Mouse (Mus musculus): ENCODE data around the gene Ncor2. TPM values are rescaled to one million over a fixed set of nuclear protein-coding genes. Genes with fewer than 3 reads are reported as not detected.

Gene Ncor2
- polyA plus RNA-seq, 1 experiment from 2014 or later = 23.6 TPM

DNA sequence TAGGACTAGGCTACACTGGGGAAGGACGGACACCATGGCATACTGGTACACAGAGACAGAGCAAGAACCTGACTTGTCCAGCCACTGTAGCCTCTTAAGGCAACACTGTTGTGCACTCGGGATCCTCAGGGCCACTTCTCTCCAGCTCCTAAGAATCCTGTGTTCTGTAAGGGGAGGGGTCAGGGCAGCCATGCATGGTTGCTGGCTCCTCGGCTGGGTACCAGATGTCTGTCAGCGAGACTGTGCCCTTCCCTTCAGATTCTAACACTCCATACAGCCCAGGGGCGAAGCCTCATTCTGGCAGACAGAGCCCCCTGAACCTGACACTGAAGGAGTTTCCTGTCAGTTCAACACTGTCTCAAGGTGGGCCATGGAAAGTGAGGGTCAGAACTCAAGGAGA is 109.6 kb downstream of the Ncor2 start:
- no peak for ATAC-seq (ENCODE audit: insufficient number of reproducible peaks, low FRiP score, low TSS enrichment, low read depth)
- Histone ChIP-seq H3K27ac (replicated peaks; ENCODE audit: low read depth, low read length) (0 out of 2 replicates have a peak overlapping the region, but pooled peaks have one; percentile 15), H3K4me3 (ENCODE audit: low read depth, low read length) (no peak overlapping the region), H3K4me2 (ENCODE audit: low read depth, severe bottlenecking) (no peak overlapping the region), H3K36me3 (ENCODE audit: control insufficient read depth, insufficient read depth, low read length) (peaks cover 12% of the 10 kb centered on the region), H3K9me3 (ENCODE audit: control insufficient read depth, low read length) (no peaks in the 10 kb centered on the region), H3K27me3 (ENCODE audit: control insufficient read depth, insufficient read depth, low read length) (no peaks in the 10 kb centered on the region), H3K4me1 (ENCODE audit: control insufficient read depth, insufficient read depth, low read length) (peaks cover 39% of the 10 kb centered on the region), H3K9ac (ENCODE audit: low read length) (no peak overlapping the region)
- WGBS = 40% methylated on average over 5 of the region's 5 CpGs
- DNase-seq (ENCODE audit: low spot score) = peak; percentile 49

- Histone ChIP-seq H3K36me3 (ENCODE audit: control insufficient read depth, insufficient read depth, low read length) (peaks cover 11% of the 10 kb centered on the region), H3K4me2 (ENCODE audit: low read depth, severe bottlenecking) (no peak overlapping the region; the same call in 1 of the 2 replicates), H3K9me3 (ENCODE audit: control insufficient read depth, low read length) (no peaks in the 10 kb centered on the region), H3K27me3 (ENCODE audit: control insufficient read depth, insufficient read depth, low read length) (no peaks in the 10 kb centered on the region), H3K4me3 (ENCODE audit: low read depth, low read length) (no peak overlapping the region), H3K27ac (replicated peaks; ENCODE audit: low read depth, low read length) (peak overlapping the region; percentile 79), H3K4me1 (ENCODE audit: control insufficient read depth, insufficient read depth, low read length) (peaks cover 39% of the 10 kb centered on the region), H3K9ac (ENCODE audit: low read length) (peak overlapping the region; percentile 31)
- 19% methylated on average over 15 of the region's 16 CpGs for WGBS
- DNase-seq (ENCODE audit: low spot score) = peak; percentile 57
- ATAC-seq (ENCODE audit: insufficient number of reproducible peaks, low FRiP score, low TSS enrichment, low read depth) = peak; percentile 61; the same call in 1 of the 2 replicates
Measured at GRCm38 (mm10) chr5:125068371-125068951, 110.6 kb downstream of the Ncor2 start.

DNA sequence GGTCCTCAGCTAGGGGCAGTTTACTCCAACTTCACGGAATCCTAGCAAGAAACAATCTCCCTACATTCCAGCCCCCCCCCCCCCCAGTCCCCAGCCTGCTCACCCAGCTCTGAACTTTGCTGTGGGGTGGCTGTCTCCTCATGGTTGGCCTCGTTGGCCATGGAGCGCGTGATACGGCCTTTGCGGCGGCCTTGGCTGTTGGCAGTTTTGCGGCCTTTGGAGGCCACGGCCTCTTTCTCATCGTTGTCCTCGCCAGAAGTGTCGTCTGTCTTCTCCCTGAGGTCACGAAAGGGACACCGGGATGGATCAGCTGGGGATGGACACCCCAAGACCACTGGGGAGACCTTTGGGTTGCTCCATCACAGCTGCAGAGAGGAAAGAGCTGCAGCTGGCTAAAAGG is 111.3 kb downstream of the Ncor2 start:
- ATAC-seq (ENCODE audit: insufficient number of reproducible peaks, low FRiP score, low TSS enrichment, low read depth) = no peak
- H3K9me3 ChIP-seq (ENCODE audit: control insufficient read depth, low read length) = no peaks in the 10 kb centered on the region
- no peaks in the 10 kb centered on the region for H3K27me3 ChIP-seq (ENCODE audit: control insufficient read depth, insufficient read depth, low read length)
- H3K36me3 ChIP-seq (ENCODE audit: control insufficient read depth, insufficient read depth, low read length) = peaks cover 11% of the 10 kb centered on the region; the same call in 1 of the 2 replicates
- H3K4me2 ChIP-seq (ENCODE audit: low read depth, severe bottlenecking) = no peak overlapping the region
- DNase-seq (ENCODE audit: low spot score) = no peak
- H3K27ac ChIP-seq (replicated peaks; ENCODE audit: low read depth, low read length) = 0 out of 2 replicates have a peak overlapping the region, but pooled peaks have one; percentile 23
- H3K9ac ChIP-seq (ENCODE audit: low read length) = no peak overlapping the region
- peaks cover 47% of the 10 kb centered on the region for H3K4me1 ChIP-seq (ENCODE audit: control insufficient read depth, insufficient read depth, low read length)
- no peak overlapping the region for H3K4me3 ChIP-seq (ENCODE audit: low read depth, low read length)
- 59% methylated on average over 14 of the region's 14 CpGs for WGBS

GRCm38 (mm10) chr5:125066479-125067471 is 112.2 kb downstream of the Ncor2 start:
- H3K9ac ChIP-seq (ENCODE audit: low read length) = no peak overlapping the region
- H3K4me1 ChIP-seq (ENCODE audit: control insufficient read depth, insufficient read depth, low read length) = peaks cover 46% of the 10 kb centered on the region
- H3K4me3 ChIP-seq (ENCODE audit: low read depth, low read length) = no peak overlapping the region
- H3K36me3 ChIP-seq (ENCODE audit: control insufficient read depth, insufficient read depth, low read length) = peaks cover 11% of the 10 kb centered on the region; the same call in 1 of the 2 replicates
- H3K9me3 ChIP-seq (ENCODE audit: control insufficient read depth, low read length) = no peaks in the 10 kb centered on the region
- DNase-seq (ENCODE audit: low spot score) (peak; percentile 87), ATAC-seq (ENCODE audit: insufficient number of reproducible peaks, low FRiP score, low TSS enrichment, low read depth) (no peak)
- no peak overlapping the region for H3K4me2 ChIP-seq (ENCODE audit: low read depth, severe bottlenecking)
- no peaks in the 10 kb centered on the region for H3K27me3 ChIP-seq (ENCODE audit: control insufficient read depth, insufficient read depth, low read length)
- no peak overlapping the region for H3K27ac ChIP-seq (replicated peaks; ENCODE audit: low read depth, low read length)
- WGBS = 88% methylated on average over 13 of the region's 13 CpGs

GRCm38 (mm10) chr5:125063015-125063414 is 116.0 kb downstream of the Ncor2 start:
- DNase-seq (ENCODE audit: low spot score) = peak; percentile 33
- WGBS = 42% methylated on average over 17 of the region's 17 CpGs
- no peak for ATAC-seq (ENCODE audit: insufficient number of reproducible peaks, low FRiP score, low TSS enrichment, low read depth)
- peaks cover 11% of the 10 kb centered on the region; the same call in 1 of the 2 replicates for H3K36me3 ChIP-seq (ENCODE audit: control insufficient read depth, insufficient read depth, low read length)
- no peaks in the 10 kb centered on the region for H3K9me3 ChIP-seq (ENCODE audit: control insufficient read depth, low read length)
- no peak overlapping the region for H3K4me3 ChIP-seq (ENCODE audit: low read depth, low read length)
- H3K27me3 ChIP-seq (ENCODE audit: control insufficient read depth, insufficient read depth, low read length) = no peaks in the 10 kb centered on the region
- H3K4me2 ChIP-seq (ENCODE audit: low read depth, severe bottlenecking) = no peak overlapping the region
- H3K27ac ChIP-seq (replicated peaks; ENCODE audit: low read depth, low read length) = no peak overlapping the region
- peaks cover 34% of the 10 kb centered on the region for H3K4me1 ChIP-seq (ENCODE audit: control insufficient read depth, insufficient read depth, low read length)
- H3K9ac ChIP-seq (ENCODE audit: low read length) = no peak overlapping the region

DNA sequence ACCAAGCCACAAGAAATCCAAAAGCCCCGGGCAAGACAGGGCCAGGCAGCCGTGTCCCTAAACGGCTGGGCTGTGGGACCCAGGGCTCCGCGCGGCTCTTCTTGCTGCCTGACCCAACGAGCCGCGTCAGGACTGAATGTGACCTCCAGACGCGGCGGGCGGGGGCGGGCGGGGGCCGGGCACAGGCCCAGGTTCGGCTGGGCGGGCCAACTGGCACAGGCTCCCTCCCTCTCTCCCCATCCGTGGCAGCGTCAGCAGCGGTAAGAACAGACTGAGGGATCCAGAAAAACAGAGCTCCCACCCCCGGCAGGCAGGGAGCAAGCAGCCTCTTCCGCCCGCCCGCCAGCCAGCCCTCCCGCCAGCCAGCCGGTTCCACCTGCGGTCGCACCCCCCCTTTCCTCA is 120.8 kb downstream of the Ncor2 start:
- Histone ChIP-seq H3K36me3 (ENCODE audit: control insufficient read depth, insufficient read depth, low read length) (peaks cover 4% of the 10 kb centered on the region; the same call in 1 of the 2 replicates), H3K27me3 (ENCODE audit: control insufficient read depth, insufficient read depth, low read length) (no peaks in the 10 kb centered on the region), H3K9ac (ENCODE audit: low read length) (peak overlapping the region; percentile 53), H3K4me3 (ENCODE audit: low read depth, low read length) (peak overlapping the region; percentile 21), H3K27ac (replicated peaks; ENCODE audit: low read depth, low read length) (0 out of 2 replicates have a peak overlapping the region, but pooled peaks have one; percentile 49), H3K4me1 (ENCODE audit: control insufficient read depth, insufficient read depth, low read length) (peaks cover 55% of the 10 kb centered on the region), H3K4me2 (ENCODE audit: low read depth, severe bottlenecking) (peak overlapping the region; percentile 60), H3K9me3 (ENCODE audit: control insufficient read depth, low read length) (no peaks in the 10 kb centered on the region)
- ATAC-seq (ENCODE audit: insufficient number of reproducible peaks, low FRiP score, low TSS enrichment, low read depth) (no peak), DNase-seq (ENCODE audit: low spot score) (peak; percentile 64)
- 1% methylated on average over 29 of the region's 29 CpGs for WGBS

DNA sequence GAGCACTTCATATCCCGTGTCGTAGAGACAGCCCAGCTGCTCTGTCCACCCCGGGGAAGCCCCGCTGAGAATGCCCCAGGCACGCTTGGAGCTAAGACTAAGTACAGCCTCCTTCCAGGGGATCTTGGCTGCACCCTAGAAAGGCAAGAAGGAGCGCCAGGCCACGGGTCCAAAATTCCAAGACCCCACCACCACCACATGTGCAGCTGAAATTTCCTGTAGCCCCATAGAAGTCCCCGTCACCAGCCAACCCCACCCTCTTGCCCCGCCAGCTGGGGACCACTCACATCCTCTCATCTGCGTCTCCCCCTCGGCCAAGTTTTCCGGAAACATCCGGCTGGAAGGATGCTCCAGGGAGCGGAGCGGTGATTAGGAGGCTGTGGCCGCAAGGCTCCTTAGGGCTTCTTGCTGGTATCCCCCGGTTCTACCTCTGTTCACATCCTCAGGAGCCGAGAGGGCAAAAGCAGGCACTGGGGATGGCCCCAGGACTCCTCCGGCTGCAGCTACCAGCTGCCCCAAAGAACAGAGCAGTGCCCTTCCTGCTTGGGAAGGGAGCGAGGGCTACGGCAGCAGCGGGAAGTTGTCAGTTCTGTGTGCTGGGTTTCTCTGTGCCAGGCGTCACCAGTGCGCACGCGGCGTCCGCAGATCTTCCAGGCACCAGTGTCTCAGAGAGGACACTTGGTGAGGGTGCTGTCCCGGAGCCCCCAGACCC is 121.3 kb downstream of the Ncor2 start:
- peak overlapping the region; percentile 21 for H3K4me3 ChIP-seq (ENCODE audit: low read depth, low read length)
- 0 out of 2 replicates have a peak overlapping the region, but pooled peaks have one; percentile 57 for H3K27ac ChIP-seq (replicated peaks; ENCODE audit: low read depth, low read length)
- H3K27me3 ChIP-seq (ENCODE audit: control insufficient read depth, insufficient read depth, low read length) = no peaks in the 10 kb centered on the region
- DNase-seq (ENCODE audit: low spot score) = peak; percentile 54
- peaks cover 2% of the 10 kb centered on the region; the same call in 1 of the 2 replicates for H3K36me3 ChIP-seq (ENCODE audit: control insufficient read depth, insufficient read depth, low read length)
- ATAC-seq (ENCODE audit: insufficient number of reproducible peaks, low FRiP score, low TSS enrichment, low read depth) = peak; percentile 7; the same call in 1 of the 2 replicates
- peak overlapping the region; percentile 53 for H3K9ac ChIP-seq (ENCODE audit: low read length)
- peak overlapping the region; percentile 60 for H3K4me2 ChIP-seq (ENCODE audit: low read depth, severe bottlenecking)
- 5% methylated on average over 29 of the region's 29 CpGs for WGBS
- H3K9me3 ChIP-seq (ENCODE audit: control insufficient read depth, low read length) = no peaks in the 10 kb centered on the region
- peaks cover 50% of the 10 kb centered on the region for H3K4me1 ChIP-seq (ENCODE audit: control insufficient read depth, insufficient read depth, low read length)
